Mouse (Mus musculus) embryo, embryonic 11.5 days (tissue): ENCODE data around the gene Zkscan7.
A peak's percentile ranks its signal among the peaks of the same experiment; 100 is the strongest.
"Not testable (repeated sequence)": the region's sequence is repeated elsewhere in the genome, so short reads cannot be mapped to it uniquely, and the experiment has no call there.

ENCODE experiments used
- DNase-seq: peaks from one replicate; pipeline ENCODE4 v3.0.0-alpha.2; 2012; ENCODE audit warnings: low read depth, low spot score

The Zkscan7 gene

GRCm38 (mm10) chr9:122885385-122885784 lies at the start of gene Zkscan7:
Gene Zkscan7 (plus strand): TSS chr9:122885685.
- no peak for DNase-seq

- no peak for DNase-seq
Observed at GRCm38 (mm10) chr9:122836126-122836525, 49.4 kb upstream of the Zkscan7 start.

- no peak for DNase-seq
Observed at GRCm38 (mm10) chr9:122836790-122837189, 48.7 kb upstream of the Zkscan7 start.

GRCm38 (mm10) chr9:122837216-122837615 lies 48.3 kb upstream of the Zkscan7 start:
- no peak for DNase-seq

- peak; percentile 26 for DNase-seq
Observed at GRCm38 (mm10) chr9:122837680-122838079, 47.8 kb upstream of the Zkscan7 start.

- no peak for DNase-seq
Observed at GRCm38 (mm10) chr9:122843760-122844159, 41.7 kb upstream of the Zkscan7 start, which contains the start of gene Gm35549. Gene Gm35549 (minus strand): TSS chr9:122844035.

GRCm38 (mm10) chr9:122845621-122846020 lies 39.9 kb upstream of the Zkscan7 start:
- DNase-seq: no peak

GRCm38 (mm10) chr9:122846156-122846555 lies 39.3 kb upstream of the Zkscan7 start:
- DNase-seq: no peak

GRCm38 (mm10) chr9:122847811-122848311 lies 37.6 kb upstream of the Zkscan7 start:
- not testable (repeated sequence) for DNase-seq

- no peak for DNase-seq
Observed at GRCm38 (mm10) chr9:122854526-122854925, 31.0 kb upstream of the Zkscan7 start.

GRCm38 (mm10) chr9:122855141-122855540 lies 30.3 kb upstream of the Zkscan7 start:
- not testable (repeated sequence) for DNase-seq

GRCm38 (mm10) chr9:122855617-122856016 lies 29.9 kb upstream of the Zkscan7 start:
- no peak for DNase-seq

GRCm38 (mm10) chr9:122856716-122857115 lies 28.8 kb upstream of the Zkscan7 start:
- no peak for DNase-seq

- no peak for DNase-seq
Observed at GRCm38 (mm10) chr9:122860752-122861151, 24.7 kb upstream of the Zkscan7 start.

GRCm38 (mm10) chr9:122863731-122864130 lies 21.8 kb upstream of the Zkscan7 start:
- DNase-seq: no peak

- DNase-seq: no peak
Observed at GRCm38 (mm10) chr9:122864848-122865247, 20.6 kb upstream of the Zkscan7 start.

- peak; percentile 79 for DNase-seq
Observed at GRCm38 (mm10) chr9:122865697-122866166, 19.8 kb upstream of the Zkscan7 start, which contains the start of gene Zfp445. Gene Zfp445 (minus strand): TSS chr9:122866006.

GRCm38 (mm10) chr9:122866192-122866591 lies 19.3 kb upstream of the Zkscan7 start:
- no peak for DNase-seq

GRCm38 (mm10) chr9:122872595-122872994 lies 12.9 kb upstream of the Zkscan7 start:
- no peak for DNase-seq

- DNase-seq: no peak
Observed at GRCm38 (mm10) chr9:122874653-122875052, 10.8 kb upstream of the Zkscan7 start.

- no peak for DNase-seq
Observed at GRCm38 (mm10) chr9:122875145-122875544, 10.3 kb upstream of the Zkscan7 start.

GRCm38 (mm10) chr9:122886372-122887179 lies 1.1 kb downstream of the Zkscan7 start:
- DNase-seq: peak; percentile 49

GRCm38 (mm10) chr9:122901047-122901446 lies 15.6 kb downstream of the Zkscan7 start:
- DNase-seq: no peak
